Mouse (Mus musculus): ENCODE results near the gene Nfkb2. TPM values are rescaled to one million over a fixed set of nuclear protein-coding genes. Genes with fewer than 3 reads are reported as not detected.
A peak's percentile ranks its signal among the peaks of the same experiment; 100 is the strongest.

Gene Nfkb2
- polyA plus RNA-seq, 2 experiments = 9.7 to 22.2 TPM

DNA sequence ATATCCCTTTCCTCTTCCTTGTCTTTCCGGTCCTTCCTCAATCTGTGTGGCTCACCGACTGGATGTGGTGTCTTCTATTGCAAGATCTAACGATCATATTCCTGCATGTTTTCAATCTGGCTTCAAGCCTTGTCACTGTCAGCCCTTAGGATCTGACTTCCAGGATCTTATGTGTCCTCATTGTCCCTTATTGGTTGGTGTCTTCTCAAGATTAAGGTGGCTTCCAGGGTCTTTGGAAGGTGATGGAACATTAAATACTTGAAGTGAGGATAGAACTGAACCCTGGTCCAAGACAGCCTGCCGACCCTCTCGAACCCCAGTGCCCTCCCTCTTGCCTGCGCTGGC is 34.8 kb downstream of the Nfkb2 start:
- no peak overlapping the region for H3K9ac ChIP-seq (ENCODE audit: low read depth, low read length, severe bottlenecking)

GRCm38 (mm10) chr19:46339287-46339971 is 35.3 kb downstream of the Nfkb2 start:
- no peak for TF ChIP-seq POLR2A (IDR thresholded peaks at IDR 0.05; ENCODE audit: borderline replicate concordance, extremely low read depth, insufficient read depth, insufficient read length)
- Histone ChIP-seq H3K36me3 (ENCODE audit: control insufficient read depth, insufficient read depth, low read length) (no peaks in the 10 kb centered on the region), H3K9me3 (ENCODE audit: control insufficient read depth, low read length) (no peaks in the 10 kb centered on the region), H3K9ac (ENCODE audit: low read depth, low read length, severe bottlenecking) (0 out of 2 replicates have a peak overlapping the region, but pooled peaks have one; percentile 6), H3K27me3 (ENCODE audit: control insufficient read depth, insufficient read depth, low read length) (no peaks in the 10 kb centered on the region), H3K27ac (replicated peaks; ENCODE audit: low read depth, low read length) (peak overlapping the region; percentile 10; the same call in 1 of the 2 replicates), H3K4me2 (replicated peaks; ENCODE audit: low read depth, low read length, severe bottlenecking) (peak overlapping the region; percentile 32), H3K4me3 (replicated peaks; ENCODE audit: low read length) (no peak overlapping the region), H3K4me1 (ENCODE audit: control insufficient read depth, insufficient read depth, low read length) (peaks cover 12% of the 10 kb centered on the region; the same call in 1 of the 2 replicates)
- 64% methylated on average over 7 of the region's 7 CpGs for WGBS
- DNase-seq (ENCODE audit: low spot score) (no peak), ATAC-seq (ENCODE audit: low FRiP score, low read depth) (no peak)

More for the DNA sequence above, 34.8 kb downstream of the Nfkb2 start:
- Histone ChIP-seq H3K27ac (replicated peaks; ENCODE audit: low read depth, low read length) (0 out of 2 replicates have a peak overlapping the region, but pooled peaks have one; percentile 10), H3K9me3 (ENCODE audit: control insufficient read depth, low read length) (no peaks in the 10 kb centered on the region), H3K4me2 (replicated peaks; ENCODE audit: low read depth, low read length, severe bottlenecking) (peak overlapping the region; percentile 32), H3K4me1 (ENCODE audit: control insufficient read depth, insufficient read depth, low read length) (peaks cover 12% of the 10 kb centered on the region; the same call in 1 of the 2 replicates), H3K4me3 (replicated peaks; ENCODE audit: low read length) (peak overlapping the region; percentile 77), H3K36me3 (ENCODE audit: control insufficient read depth, insufficient read depth, low read length) (no peaks in the 10 kb centered on the region), H3K27me3 (ENCODE audit: control insufficient read depth, insufficient read depth, low read length) (no peaks in the 10 kb centered on the region)
- ATAC-seq (ENCODE audit: low FRiP score, low read depth) = no peak
- DNase-seq (ENCODE audit: low spot score) = no peak
- TF ChIP-seq POLR2A (IDR thresholded peaks at IDR 0.05; ENCODE audit: borderline replicate concordance, extremely low read depth, insufficient read depth, insufficient read length) = no peak
- 53% methylated on average over 6 of the region's 6 CpGs for WGBS

DNA sequence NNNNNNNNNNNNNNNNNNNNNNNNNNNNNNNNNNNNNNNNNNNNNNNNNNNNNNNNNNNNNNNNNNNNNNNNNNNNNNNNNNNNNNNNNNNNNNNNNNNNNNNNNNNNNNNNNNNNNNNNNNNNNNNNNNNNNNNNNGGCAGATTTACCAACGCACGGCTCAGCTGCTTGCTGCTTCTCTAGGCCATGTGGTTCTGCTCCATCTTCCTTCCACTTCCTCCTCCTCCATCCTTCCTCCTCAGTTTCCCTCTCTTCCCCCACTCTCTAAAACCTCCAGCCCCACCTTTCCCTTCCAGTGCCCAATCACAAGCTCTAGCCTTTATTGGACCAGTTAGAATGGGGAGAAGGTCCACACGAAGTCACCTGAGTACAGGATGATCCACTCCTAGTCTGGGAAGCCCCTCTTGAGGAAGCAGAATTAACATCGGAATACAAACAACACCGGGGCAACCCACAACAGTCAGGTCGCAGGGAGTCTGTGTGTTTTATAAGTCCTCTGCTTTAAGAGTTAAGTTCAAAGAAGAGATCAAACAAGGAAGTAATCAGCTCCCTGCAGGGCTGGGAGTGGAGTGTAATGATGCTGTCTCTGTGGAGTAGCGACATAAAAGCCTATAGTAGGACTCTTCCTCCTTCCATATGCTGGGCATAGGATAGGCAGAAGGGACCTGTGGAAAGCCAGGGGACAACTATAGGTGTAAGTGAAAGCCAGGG is 40.7 kb downstream of the Nfkb2 start:
- H3K4me3 ChIP-seq (replicated peaks; ENCODE audit: low read length) = no peak overlapping the region
- H3K27ac ChIP-seq (replicated peaks; ENCODE audit: low read depth, low read length) = no peak overlapping the region
- H3K9me3 ChIP-seq (ENCODE audit: control insufficient read depth, low read length) = no peaks in the 10 kb centered on the region
- 0 out of 2 replicates have a peak, but pooled peaks cover 5% of the 10 kb centered on the region for H3K4me1 ChIP-seq (ENCODE audit: control insufficient read depth, insufficient read depth, low read length)
- no peak for ATAC-seq (ENCODE audit: low FRiP score, low read depth)
- no peak for TF ChIP-seq POLR2A (IDR thresholded peaks at IDR 0.05; ENCODE audit: borderline replicate concordance, extremely low read depth, insufficient read depth, insufficient read length)
- DNase-seq (ENCODE audit: low spot score) = no peak
- no peak overlapping the region for H3K4me2 ChIP-seq (replicated peaks; ENCODE audit: low read depth, low read length, severe bottlenecking)
- no peaks in the 10 kb centered on the region for H3K36me3 ChIP-seq (ENCODE audit: control insufficient read depth, insufficient read depth, low read length)
- 12% methylated on average over 7 of the region's 7 CpGs for WGBS
- no peaks in the 10 kb centered on the region for H3K27me3 ChIP-seq (ENCODE audit: control insufficient read depth, insufficient read depth, low read length)
- H3K9ac ChIP-seq (ENCODE audit: low read depth, low read length, severe bottlenecking) = no peak overlapping the region

- no peak overlapping the region for H3K27ac ChIP-seq (replicated peaks; ENCODE audit: low read depth, low read length)
- no peak for ATAC-seq (ENCODE audit: low FRiP score, low read depth)
- H3K27me3 ChIP-seq (ENCODE audit: control insufficient read depth, insufficient read depth, low read length) = no peaks in the 10 kb centered on the region
- H3K4me3 ChIP-seq (replicated peaks; ENCODE audit: low read length) = no peak overlapping the region
- no peak overlapping the region for H3K9ac ChIP-seq (ENCODE audit: low read depth, low read length, severe bottlenecking)
- H3K36me3 ChIP-seq (ENCODE audit: control insufficient read depth, insufficient read depth, low read length) = no peaks in the 10 kb centered on the region
- no peak overlapping the region for H3K4me2 ChIP-seq (replicated peaks; ENCODE audit: low read depth, low read length, severe bottlenecking)
- WGBS = 93% methylated on average over 1 of the region's 1 CpGs
- H3K4me1 ChIP-seq (ENCODE audit: control insufficient read depth, insufficient read depth, low read length) = 0 out of 2 replicates have a peak, but pooled peaks cover 7% of the 10 kb centered on the region
- DNase-seq (ENCODE audit: low spot score) = no peak
- H3K9me3 ChIP-seq (ENCODE audit: control insufficient read depth, low read length) = no peaks in the 10 kb centered on the region
- TF ChIP-seq POLR2A (IDR thresholded peaks at IDR 0.05; ENCODE audit: borderline replicate concordance, extremely low read depth, insufficient read depth, insufficient read length) = no peak
Measured at GRCm38 (mm10) chr19:46347146-46347545, 43.0 kb downstream of the Nfkb2 start.

GRCm38 (mm10) chr19:46347936-46348668 is 44.0 kb downstream of the Nfkb2 start:
- no peaks in the 10 kb centered on the region for H3K36me3 ChIP-seq (ENCODE audit: control insufficient read depth, insufficient read depth, low read length)
- 0 out of 2 replicates have a peak, but pooled peaks cover 7% of the 10 kb centered on the region for H3K4me1 ChIP-seq (ENCODE audit: control insufficient read depth, insufficient read depth, low read length)
- peak overlapping the region; percentile 85 for H3K4me2 ChIP-seq (replicated peaks; ENCODE audit: low read depth, low read length, severe bottlenecking)
- 27% methylated on average over 14 of the region's 14 CpGs for WGBS
- peak overlapping the region; percentile 79 for H3K27ac ChIP-seq (replicated peaks; ENCODE audit: low read depth, low read length)
- peak overlapping the region; percentile 80 for H3K9ac ChIP-seq (ENCODE audit: low read depth, low read length, severe bottlenecking)
- peak overlapping the region; percentile 76 for H3K4me3 ChIP-seq (replicated peaks; ENCODE audit: low read length)
- H3K27me3 ChIP-seq (ENCODE audit: control insufficient read depth, insufficient read depth, low read length) = no peaks in the 10 kb centered on the region
- no peak for TF ChIP-seq POLR2A (IDR thresholded peaks at IDR 0.05; ENCODE audit: borderline replicate concordance, extremely low read depth, insufficient read depth, insufficient read length)
- no peaks in the 10 kb centered on the region for H3K9me3 ChIP-seq (ENCODE audit: control insufficient read depth, low read length)
- peak; percentile 39 for DNase-seq (ENCODE audit: low spot score)
- no peak for ATAC-seq (ENCODE audit: low FRiP score, low read depth)

All from limb, embryonic 14.5 days (tissue).